Mouse (Mus musculus): Measurements from ENCODE around the gene Cfc1. TPM values are rescaled to one million over a fixed set of nuclear protein-coding genes. Genes with fewer than 3 reads are reported as not detected.

Cfc1 gene
- polyA plus RNA-seq, 1 experiment from 2014 or later = not detected

DNA sequence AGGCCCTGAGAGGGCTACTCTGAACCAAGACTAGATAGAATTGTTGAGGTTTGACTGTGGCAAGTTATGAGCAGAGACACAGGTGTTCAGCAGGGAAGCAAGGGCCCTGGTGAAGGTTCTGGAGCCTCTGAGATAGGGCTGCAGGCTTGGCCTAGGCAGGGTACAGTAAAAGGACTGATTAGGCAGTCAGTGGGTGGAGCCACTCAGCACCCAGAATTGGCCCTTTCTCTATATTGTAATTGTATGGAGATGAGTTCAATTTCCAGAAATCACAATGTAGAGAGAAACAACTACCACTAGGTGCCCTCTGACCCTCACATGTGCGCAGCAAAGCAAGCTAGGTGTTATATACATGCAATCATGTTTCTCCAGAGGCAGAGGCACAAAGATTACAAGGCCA is 18.2 kb downstream of the Cfc1 start:
- Histone ChIP-seq H3K4me2 (no peak overlapping the region), H3K9ac (replicated peaks) (no peak overlapping the region), H3K4me3 (replicated peaks) (no peak overlapping the region), H3K27me3 (no peaks in the 10 kb centered on the region), H3K36me3 (no peaks in the 10 kb centered on the region), H3K9me3 (no peaks in the 10 kb centered on the region), H3K27ac (no peak overlapping the region), H3K4me1 (replicated peaks) (no peaks in the 10 kb centered on the region)
- 90% methylated on average over 1 of the region's 1 CpGs for WGBS
- no peak for ATAC-seq (ENCODE audit: insufficient number of reproducible peaks, insufficient read depth, low FRiP score, low TSS enrichment, low read depth)

DNA sequence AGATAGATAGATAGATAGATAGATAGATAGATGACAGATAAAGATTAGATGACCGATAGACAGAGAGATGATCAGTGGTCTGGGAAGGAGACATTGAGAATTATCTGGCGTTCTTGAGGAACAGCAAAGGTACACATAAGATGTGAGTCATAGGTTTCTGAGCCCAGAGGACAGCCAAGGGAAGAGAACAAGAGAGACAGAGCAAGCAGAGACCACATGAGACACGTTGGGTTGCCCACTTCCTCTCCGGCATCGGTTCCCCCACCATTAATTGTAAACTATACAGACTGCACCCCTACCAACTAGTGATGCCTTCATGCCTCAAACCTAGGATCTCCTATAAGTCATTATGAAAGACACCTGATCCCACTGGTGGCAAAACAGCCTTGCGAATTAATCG is 18.8 kb downstream of the Cfc1 start:
- H3K36me3 ChIP-seq = no peaks in the 10 kb centered on the region
- H3K27me3 ChIP-seq = no peaks in the 10 kb centered on the region
- no peak overlapping the region for H3K4me3 ChIP-seq (replicated peaks)
- WGBS = 86% methylated on average over 7 of the region's 7 CpGs
- no peak for ATAC-seq (ENCODE audit: insufficient number of reproducible peaks, insufficient read depth, low FRiP score, low TSS enrichment, low read depth)
- no peaks in the 10 kb centered on the region for H3K9me3 ChIP-seq
- H3K4me2 ChIP-seq = no peak overlapping the region
- H3K27ac ChIP-seq = no peak overlapping the region
- H3K9ac ChIP-seq (replicated peaks) = no peak overlapping the region
- no peaks in the 10 kb centered on the region for H3K4me1 ChIP-seq (replicated peaks)

DNA sequence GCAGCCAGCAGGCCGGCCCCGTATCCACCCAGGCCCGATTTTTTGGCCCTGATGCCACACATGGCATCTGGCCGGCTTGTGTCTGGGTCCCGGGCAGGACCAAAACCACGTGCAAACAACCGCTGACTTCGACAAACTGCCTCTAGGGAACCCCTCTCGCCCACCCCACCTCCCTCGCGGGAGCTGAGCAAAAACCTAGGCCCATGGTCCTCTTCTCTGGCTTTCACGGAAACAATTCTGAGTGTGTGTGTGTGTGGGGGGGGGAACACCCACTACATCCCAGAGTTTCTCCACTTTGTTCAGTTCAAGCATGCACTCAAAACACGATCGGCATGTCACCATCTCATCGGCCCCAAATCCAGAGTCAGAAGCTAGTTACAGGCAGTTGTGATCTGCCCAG is 25.4 kb downstream of the Cfc1 start, which contains the start of gene Prss40:
TSS of gene Prss40 (minus strand) at position 101 of the 400 bp plus-strand sequence.
- 89% methylated on average over 15 of the region's 15 CpGs for WGBS
- no peak within 1 kb of the TSS for H3K4me2 ChIP-seq
- H3K4me1 ChIP-seq (replicated peaks) = no peaks in the 10 kb centered on the region
- H3K4me3 ChIP-seq (replicated peaks) = no peak within 1 kb of the TSS
- no peaks in the 10 kb centered on the region for H3K36me3 ChIP-seq
- ATAC-seq (ENCODE audit: insufficient number of reproducible peaks, insufficient read depth, low FRiP score, low TSS enrichment, low read depth) = no peak
- H3K9me3 ChIP-seq = no peaks in the 10 kb centered on the region
- no peak within 1 kb of the TSS for H3K27ac ChIP-seq
- no peaks in the 10 kb centered on the region for H3K27me3 ChIP-seq
- H3K9ac ChIP-seq (replicated peaks) = no peak within 1 kb of the TSS

DNA sequence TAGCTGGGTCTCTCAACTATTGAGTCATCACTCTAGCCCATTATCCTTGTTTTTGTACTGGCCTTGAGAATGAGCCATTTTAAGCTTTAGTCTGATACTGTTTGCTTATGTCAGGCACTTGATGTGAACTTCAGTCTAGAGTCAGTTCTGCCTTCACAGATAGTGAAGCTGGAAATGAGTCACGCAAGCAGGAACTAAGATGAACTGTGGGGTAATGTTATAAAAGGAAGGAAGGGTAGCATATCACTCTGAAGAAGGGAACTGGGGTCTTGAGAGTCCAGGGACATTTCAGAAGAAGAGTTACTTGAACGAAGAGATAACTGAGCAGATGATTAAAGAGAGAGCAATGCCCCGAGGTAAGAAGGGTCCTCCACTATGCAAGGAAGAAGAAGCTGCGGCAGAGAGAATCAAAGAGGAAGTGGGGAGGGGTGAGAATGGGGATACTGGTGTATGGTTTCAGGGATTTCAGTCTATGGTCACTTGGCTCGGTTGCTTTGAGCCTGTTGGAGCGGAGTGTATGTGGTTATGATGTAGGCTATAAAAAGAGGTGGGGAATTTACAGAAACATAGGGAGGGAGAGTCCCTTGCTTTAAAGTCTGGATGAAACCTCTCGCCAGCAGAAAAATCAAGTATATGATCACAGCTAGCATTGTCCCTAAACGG is 29.1 kb downstream of the Cfc1 start:
- no peak for ATAC-seq (ENCODE audit: insufficient number of reproducible peaks, insufficient read depth, low FRiP score, low TSS enrichment, low read depth)
- Histone ChIP-seq H3K9me3 (no peaks in the 10 kb centered on the region), H3K27me3 (no peaks in the 10 kb centered on the region), H3K4me2 (no peak overlapping the region), H3K4me1 (replicated peaks) (no peaks in the 10 kb centered on the region), H3K27ac (no peak overlapping the region), H3K4me3 (replicated peaks) (no peak overlapping the region), H3K36me3 (no peaks in the 10 kb centered on the region), H3K9ac (replicated peaks) (no peak overlapping the region)
- 74% methylated on average over 8 of the region's 8 CpGs for WGBS

DNA sequence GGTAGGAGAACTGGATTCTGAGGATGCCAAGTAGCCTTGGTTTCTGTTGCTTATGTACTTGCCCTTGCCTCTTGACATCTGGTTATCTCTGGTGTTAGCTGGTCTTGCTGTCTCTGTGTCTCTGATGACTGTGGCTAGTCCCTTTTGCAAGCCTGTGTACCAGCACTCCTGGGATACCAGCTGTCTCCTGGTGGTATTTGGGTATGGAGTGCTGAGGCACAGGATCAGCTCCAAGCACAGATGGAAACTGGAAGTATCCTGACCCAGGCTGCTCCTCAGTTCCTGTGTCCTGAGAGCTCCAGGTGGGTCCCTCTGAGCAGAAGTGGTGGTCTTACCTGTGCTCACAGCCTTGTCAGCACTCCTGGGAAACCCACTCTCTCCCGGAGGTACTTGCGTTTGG is 32.7 kb downstream of the Cfc1 start:
- H3K36me3 ChIP-seq = no peaks in the 10 kb centered on the region
- H3K9me3 ChIP-seq = no peaks in the 10 kb centered on the region
- H3K27me3 ChIP-seq = no peaks in the 10 kb centered on the region
- no peak overlapping the region for H3K4me3 ChIP-seq (replicated peaks)
- ATAC-seq (ENCODE audit: insufficient number of reproducible peaks, insufficient read depth, low FRiP score, low TSS enrichment, low read depth) = no peak
- H3K4me1 ChIP-seq (replicated peaks) = no peaks in the 10 kb centered on the region
- WGBS = 98% methylated on average over 2 of the region's 2 CpGs
- no peak overlapping the region for H3K4me2 ChIP-seq
- H3K27ac ChIP-seq = no peak overlapping the region
- H3K9ac ChIP-seq (replicated peaks) = no peak overlapping the region

DNA sequence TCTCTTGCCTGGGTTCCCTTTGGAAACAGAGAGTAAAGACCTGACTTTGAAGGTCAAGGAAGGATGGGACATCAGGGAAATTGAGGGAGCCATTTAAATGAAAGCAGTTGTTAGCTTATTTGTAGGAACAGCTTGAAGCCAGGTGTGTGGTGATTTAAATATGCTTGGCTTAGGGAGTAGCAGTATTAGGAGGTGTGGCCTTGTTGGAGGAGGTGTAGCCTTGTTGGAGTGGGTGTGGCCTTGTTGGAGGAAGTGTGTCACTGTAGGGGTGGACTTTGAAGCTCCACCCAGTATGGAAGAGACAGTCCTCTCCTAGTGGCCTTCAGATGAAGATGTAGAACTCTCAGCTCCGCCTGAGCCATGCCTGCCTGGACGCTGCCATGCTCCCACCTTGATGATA is 34.4 kb downstream of the Cfc1 start:
- 88% methylated on average over 2 of the region's 2 CpGs for WGBS
- no peak overlapping the region for H3K4me3 ChIP-seq (replicated peaks)
- H3K9ac ChIP-seq (replicated peaks) = no peak overlapping the region
- ATAC-seq (ENCODE audit: insufficient number of reproducible peaks, insufficient read depth, low FRiP score, low TSS enrichment, low read depth) = no peak
- no peak overlapping the region for H3K27ac ChIP-seq
- H3K4me2 ChIP-seq = no peak overlapping the region
- no peaks in the 10 kb centered on the region for H3K27me3 ChIP-seq
- H3K36me3 ChIP-seq = no peaks in the 10 kb centered on the region
- no peaks in the 10 kb centered on the region for H3K4me1 ChIP-seq (replicated peaks)
- H3K9me3 ChIP-seq = no peaks in the 10 kb centered on the region

DNA sequence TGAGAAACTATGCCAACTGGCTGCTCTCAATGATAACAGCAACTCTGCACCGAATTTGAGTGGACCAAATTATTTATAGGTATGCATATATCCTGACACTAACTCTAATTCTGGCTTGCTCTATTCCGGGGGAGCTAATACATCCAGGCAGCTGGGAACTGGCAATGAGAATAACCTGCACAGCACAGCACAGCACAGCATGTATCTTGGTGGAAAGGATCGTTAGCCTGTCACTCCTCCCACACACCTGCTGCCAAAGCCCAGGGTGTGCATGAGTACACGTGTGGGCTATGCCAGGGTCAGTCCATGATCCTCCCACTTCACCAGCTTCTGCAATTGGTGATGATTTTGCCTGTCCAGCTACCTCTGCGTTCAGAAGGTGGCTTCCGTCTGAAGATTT is 36.0 kb downstream of the Cfc1 start:
- Histone ChIP-seq H3K4me2 (no peak overlapping the region), H3K36me3 (no peaks in the 10 kb centered on the region), H3K4me3 (replicated peaks) (no peak overlapping the region), H3K9ac (replicated peaks) (no peak overlapping the region), H3K27me3 (peaks cover 10% of the 10 kb centered on the region), H3K4me1 (replicated peaks) (no peaks in the 10 kb centered on the region), H3K9me3 (no peaks in the 10 kb centered on the region), H3K27ac (no peak overlapping the region)
- WGBS = 77% methylated on average over 6 of the region's 6 CpGs
- no peak for ATAC-seq (ENCODE audit: insufficient number of reproducible peaks, insufficient read depth, low FRiP score, low TSS enrichment, low read depth)

DNA sequence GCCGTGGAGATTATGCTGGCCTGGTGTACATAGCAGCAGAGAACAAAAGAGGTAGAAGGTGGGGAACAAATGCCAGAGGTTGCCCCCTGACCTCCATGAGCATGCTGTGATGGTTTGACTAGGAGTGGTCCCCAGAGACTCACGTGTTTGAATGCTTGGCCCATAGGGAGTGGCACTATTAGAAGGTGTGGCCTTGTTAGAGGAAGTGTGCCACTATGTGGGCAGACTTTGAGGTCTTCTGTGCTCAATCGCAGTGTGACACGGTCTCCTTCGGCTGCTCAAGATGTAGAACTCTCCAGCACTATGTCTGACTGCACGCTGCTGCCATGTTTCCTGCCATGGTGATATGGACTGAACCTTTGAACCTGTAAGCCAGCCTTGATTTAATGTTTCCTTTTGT is 37.8 kb downstream of the Cfc1 start:
- no peak overlapping the region for H3K27ac ChIP-seq
- no peak overlapping the region for H3K4me3 ChIP-seq (replicated peaks)
- H3K36me3 ChIP-seq = no peaks in the 10 kb centered on the region
- no peak overlapping the region for H3K9ac ChIP-seq (replicated peaks)
- WGBS = 82% methylated on average over 6 of the region's 6 CpGs
- no peaks in the 10 kb centered on the region for H3K9me3 ChIP-seq
- H3K27me3 ChIP-seq = peaks cover 19% of the 10 kb centered on the region
- no peak overlapping the region for H3K4me2 ChIP-seq
- no peak for ATAC-seq (ENCODE audit: insufficient number of reproducible peaks, insufficient read depth, low FRiP score, low TSS enrichment, low read depth)
- H3K4me1 ChIP-seq (replicated peaks) = no peaks in the 10 kb centered on the region

DNA sequence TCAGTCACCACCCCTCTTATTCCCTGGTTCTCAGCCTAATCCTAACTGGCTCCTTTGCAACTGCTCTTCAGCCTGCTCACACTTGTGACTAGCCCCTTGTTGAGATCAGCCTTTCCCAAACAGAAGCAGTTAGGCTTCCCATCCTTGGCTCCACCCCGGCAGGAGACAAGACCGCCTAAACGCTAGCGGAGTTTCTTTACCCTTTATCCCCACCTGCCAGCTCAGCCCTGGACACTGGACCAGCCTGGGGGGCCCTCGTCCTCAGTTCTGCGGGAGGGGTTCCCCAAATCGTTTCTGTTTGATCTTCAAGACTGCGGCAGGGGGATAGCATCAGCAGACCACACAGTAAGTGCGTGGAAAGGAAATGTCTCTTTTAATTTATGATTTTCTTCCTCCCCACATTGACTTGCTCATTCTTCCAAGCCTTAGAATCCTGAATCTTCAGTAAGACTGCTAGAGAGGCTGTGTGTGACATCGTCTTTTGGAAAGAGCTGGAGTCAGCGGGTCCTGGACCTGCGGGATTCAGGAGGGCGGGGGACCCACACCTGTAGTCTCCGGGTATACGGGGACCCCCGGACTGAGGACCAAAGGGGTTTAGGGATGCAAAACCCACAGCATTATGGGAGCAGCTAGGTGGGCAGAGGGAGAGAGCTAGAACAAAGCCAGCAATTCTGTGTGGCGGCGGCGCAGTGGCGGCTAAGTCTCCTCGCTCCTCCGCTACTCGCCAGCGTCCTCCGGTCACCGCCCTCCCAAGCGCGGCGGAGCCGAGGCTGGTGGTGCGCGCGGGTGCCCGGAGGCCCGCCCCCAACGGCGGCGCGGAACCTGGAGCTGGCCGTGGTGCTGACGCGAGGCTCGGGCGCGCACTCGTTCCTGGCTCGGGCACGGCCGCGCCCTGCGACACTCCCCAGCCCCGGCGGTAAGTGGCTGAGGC is 43.7 kb downstream of the Cfc1 start, which contains the start of gene Amer3:
TSS of gene Amer3 (plus strand) at position 807 of the 931 bp plus-strand sequence.
- H3K9me3 ChIP-seq = no peaks in the 10 kb centered on the region
- no peaks in the 10 kb centered on the region for H3K36me3 ChIP-seq
- H3K4me2 ChIP-seq = peak within 1 kb of the TSS; percentile 77
- H3K9ac ChIP-seq (replicated peaks) = peak within 1 kb of the TSS; percentile 31; the same call in 1 of the 2 replicates
- no peak within 1 kb of the TSS for H3K27ac ChIP-seq
- peak within 1 kb of the TSS; percentile 42 for H3K4me3 ChIP-seq (replicated peaks)
- peaks cover 11% of the 10 kb centered on the region; the same call in 1 of the 2 replicates for H3K4me1 ChIP-seq (replicated peaks)
- ATAC-seq (ENCODE audit: insufficient number of reproducible peaks, insufficient read depth, low FRiP score, low TSS enrichment, low read depth) = peak; percentile 78
- peaks cover 52% of the 10 kb centered on the region for H3K27me3 ChIP-seq
- under 1% methylated on average over 53 of the region's 53 CpGs for WGBS

DNA sequence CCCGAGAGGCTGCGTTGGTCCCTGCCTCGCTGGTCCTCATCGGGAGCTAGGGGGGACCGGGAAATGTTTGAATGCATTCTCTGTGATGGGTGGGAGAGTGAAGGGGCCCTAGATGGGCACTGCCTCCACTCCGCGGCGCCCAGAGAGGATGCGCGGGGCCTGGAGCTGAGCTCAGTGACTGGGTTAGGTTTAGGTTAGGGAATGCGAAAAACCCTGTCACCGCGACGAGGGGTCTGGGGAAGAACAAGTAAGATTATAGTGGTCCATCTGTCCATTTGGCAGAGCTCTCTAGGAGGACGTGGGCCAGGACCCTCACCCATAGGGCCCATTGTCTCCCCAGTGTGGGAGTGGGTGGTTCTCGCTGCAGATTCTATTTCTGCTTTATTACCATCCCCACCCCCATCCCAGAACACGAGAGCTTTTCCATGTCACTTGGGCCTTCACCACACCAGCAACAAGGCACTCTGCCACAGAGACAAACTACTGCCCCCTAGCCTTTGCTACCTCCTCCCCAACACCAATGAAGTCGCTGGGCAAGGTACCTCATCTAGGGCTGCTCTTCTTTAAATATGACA is 44.4 kb downstream of the Cfc1 start:
- Histone ChIP-seq H3K36me3 (no peaks in the 10 kb centered on the region), H3K9me3 (no peaks in the 10 kb centered on the region), H3K4me3 (replicated peaks) (peak overlapping the region; percentile 42), H3K27ac (no peak overlapping the region), H3K9ac (replicated peaks) (no peak overlapping the region), H3K4me1 (replicated peaks) (peaks cover 11% of the 10 kb centered on the region; the same call in 1 of the 2 replicates), H3K27me3 (peaks cover 55% of the 10 kb centered on the region), H3K4me2 (peak overlapping the region; percentile 77)
- ATAC-seq (ENCODE audit: insufficient number of reproducible peaks, insufficient read depth, low FRiP score, low TSS enrichment, low read depth) = peak; percentile 11; the same call in 1 of the 2 replicates
- 1% methylated on average over 18 of the region's 18 CpGs for WGBS

DNA sequence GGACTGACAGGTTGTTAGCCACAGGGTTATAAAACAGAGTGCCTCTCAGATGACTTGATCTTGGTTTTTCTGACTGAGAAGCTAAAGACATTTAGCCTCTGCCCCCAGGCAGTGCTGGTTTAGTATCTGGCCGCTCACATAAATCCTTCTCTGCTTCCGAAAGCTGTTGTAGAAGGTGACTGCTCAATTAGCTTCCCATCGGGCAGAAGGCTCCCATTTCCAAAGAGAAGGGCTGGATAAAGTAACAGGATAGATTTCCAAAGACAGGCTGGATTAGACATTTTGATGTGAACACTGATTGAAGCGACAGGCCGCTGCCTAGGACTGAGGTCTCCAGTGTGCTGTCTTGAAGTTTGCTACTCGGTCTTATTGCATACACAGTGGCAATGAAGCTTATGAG is 46.8 kb downstream of the Cfc1 start:
- no peak for ATAC-seq (ENCODE audit: insufficient number of reproducible peaks, insufficient read depth, low FRiP score, low TSS enrichment, low read depth)
- H3K36me3 ChIP-seq = no peaks in the 10 kb centered on the region
- no peak overlapping the region for H3K27ac ChIP-seq
- peaks cover 11% of the 10 kb centered on the region; the same call in 1 of the 2 replicates for H3K4me1 ChIP-seq (replicated peaks)
- H3K4me3 ChIP-seq (replicated peaks) = no peak overlapping the region
- no peak overlapping the region for H3K9ac ChIP-seq (replicated peaks)
- no peak overlapping the region for H3K4me2 ChIP-seq
- 52% methylated on average over 6 of the region's 6 CpGs for WGBS
- H3K27me3 ChIP-seq = peaks cover 42% of the 10 kb centered on the region
- H3K9me3 ChIP-seq = no peaks in the 10 kb centered on the region

Data from limb, embryonic 12.5 days (tissue).